Mouse (Mus musculus) embryo, embryonic 9.5 days (tissue): ENCODE measurements around the gene Sfxn3.

Source experiments
- DNase-seq: peaks from one replicate; pipeline ENCODE4 v3.0.0-alpha.2; 2017; ENCODE audit errors: extremely low spot score

The Sfxn3 gene

DNA sequence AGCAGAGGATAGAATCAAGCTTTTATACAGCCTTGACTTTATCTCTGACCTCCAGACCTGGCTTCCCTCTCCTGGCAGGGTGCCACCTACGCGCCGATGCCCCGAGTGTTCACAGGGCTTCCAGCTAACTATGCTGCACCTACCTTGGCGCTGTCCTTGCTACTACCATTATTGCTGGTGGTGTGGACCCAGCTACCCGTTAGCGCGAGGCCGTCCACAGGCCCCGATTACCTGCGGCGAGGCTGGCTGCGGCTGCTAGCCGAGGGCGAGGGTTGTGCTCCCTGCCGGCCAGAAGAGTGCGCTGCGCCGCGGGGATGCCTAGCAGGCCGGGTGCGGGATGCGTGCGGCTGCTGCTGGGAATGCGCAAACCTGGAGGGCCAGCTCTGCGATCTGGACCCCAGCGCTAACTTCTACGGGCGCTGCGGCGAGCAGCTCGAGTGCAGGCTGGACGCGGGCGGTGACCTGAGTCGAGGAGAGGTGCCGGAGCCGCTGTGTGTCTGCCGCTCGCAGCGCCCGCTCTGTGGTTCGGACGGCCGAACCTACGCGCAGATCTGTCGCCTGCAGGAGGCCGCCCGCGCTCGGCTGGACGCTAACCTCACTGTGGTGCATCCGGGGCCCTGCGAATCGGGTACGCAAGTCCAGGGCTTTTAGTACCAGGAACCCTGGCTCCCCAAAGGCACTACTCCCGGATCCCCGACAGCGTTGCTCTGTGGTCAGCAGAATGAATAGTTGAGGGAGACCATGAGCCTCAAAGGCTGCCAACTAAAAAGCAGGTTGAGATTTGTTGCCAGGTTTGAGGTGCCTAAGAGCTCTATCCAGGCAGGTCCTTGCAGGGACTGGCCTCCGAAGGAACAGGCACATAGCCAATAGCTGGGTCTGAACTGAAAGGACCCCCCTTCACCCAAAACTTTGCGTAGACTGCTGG, 29.5 kb downstream of the Sfxn3 start:
- peak; percentile 68 for DNase-seq

DNA sequence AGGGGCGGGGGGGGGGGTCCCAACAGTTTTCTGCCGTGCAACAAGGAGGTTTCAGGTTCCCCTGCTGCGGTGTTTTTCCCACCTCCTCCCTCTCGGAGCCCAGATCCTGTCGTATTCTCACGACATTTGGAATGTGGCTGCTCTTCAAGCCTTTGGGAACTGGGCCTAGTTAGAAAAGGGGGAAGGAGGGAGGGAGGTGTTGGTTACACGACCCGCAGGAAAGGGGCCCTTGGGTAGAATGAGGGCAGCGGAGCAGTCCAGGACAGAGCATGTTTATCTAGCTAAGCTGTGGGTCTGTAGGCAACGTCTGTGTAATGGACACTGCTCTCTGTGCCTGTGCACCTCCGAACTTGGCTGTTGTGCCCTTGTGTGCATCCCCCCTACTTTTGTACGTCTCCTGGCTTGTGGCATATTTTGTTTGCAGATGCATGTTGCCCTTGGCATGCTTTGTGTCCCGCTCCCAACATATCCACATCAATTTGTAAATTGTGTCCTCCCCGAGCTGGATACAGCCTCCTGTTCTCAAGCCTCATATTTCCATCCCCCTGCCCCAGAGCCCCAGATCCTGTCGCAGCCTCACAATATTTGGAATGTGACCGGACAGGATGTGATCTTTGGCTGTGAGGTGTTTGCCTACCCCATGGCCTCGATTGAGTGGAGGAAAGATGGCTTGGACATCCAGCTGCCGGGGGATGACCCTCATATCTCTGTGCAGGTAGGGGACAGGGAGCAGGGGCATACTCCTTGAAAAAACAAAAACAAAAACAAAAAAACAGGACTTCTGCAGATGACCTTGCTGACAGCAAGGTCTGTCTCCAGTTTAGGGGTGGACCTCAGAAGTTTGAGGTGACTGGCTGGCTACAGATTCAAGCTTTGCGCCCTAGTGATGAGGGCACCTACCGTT, 30.7 kb downstream of the Sfxn3 start:
- no peak for DNase-seq

DNA sequence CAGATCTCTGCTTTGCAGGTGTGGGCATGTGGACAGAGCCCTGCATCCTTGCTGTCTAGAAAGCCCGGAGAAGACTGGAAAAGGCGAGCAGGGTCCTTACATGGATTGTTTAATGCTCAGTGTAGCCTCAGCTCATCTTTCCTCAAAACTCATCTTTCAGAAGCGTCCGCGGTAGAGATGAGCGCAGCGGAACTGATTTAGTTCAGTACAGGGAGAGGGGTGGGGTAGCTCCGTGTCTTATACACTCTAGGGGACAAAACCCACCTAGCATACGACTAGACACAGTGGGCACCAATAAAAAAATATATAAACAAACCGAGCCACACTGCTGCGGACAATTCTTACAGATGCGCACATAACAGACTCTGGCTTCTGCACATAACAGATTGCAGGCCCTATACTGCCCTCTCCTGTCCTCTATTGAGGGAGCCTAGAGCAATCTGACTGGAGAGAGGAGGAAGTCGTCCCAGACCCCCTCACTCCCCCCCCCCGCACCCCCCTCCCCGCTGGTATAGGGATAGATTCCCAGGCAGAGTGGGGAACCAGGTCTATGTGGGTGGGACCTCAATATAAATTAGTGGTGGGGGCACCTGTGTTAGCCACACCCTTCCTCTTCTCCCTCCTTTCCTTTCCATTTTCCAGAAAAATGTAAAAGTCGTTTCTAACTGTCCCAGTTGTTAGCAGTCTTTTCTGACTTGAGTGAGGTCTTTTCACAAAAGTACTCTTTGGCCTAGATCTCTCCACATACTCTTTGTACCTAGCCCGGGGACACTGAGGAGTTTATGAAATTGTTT, 31.9 kb downstream of the Sfxn3 start:
- no peak for DNase-seq

- peak; percentile 64 for DNase-seq
These were observed 32.6 kb downstream of the Sfxn3 start for GRCm38 (mm10) chr19:45079769-45080515.

DNA sequence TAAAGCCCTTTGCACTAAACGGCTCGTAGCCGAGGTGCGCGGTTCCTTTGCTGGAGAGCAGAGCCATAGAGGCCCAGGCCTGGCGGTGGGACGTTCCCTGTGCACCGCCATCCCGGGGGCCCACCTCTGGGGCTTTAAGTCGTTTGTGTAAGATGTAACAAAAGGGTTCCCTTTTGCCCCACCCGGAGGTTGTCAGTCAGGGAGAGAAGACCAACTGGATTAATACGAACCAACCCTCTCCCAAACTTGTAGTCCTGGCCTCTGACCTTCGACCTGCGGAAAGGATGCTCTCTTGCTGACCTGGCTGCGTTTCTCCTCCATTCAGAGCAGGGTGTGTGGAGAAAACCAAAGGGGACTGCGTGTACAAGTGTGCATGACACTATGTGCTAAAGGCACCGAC, 33.4 kb downstream of the Sfxn3 start:
- no peak for DNase-seq

- peak; percentile 84 for DNase-seq
These were observed 34.0 kb downstream of the Sfxn3 start for GRCm38 (mm10) chr19:45081279-45081678.

DNA sequence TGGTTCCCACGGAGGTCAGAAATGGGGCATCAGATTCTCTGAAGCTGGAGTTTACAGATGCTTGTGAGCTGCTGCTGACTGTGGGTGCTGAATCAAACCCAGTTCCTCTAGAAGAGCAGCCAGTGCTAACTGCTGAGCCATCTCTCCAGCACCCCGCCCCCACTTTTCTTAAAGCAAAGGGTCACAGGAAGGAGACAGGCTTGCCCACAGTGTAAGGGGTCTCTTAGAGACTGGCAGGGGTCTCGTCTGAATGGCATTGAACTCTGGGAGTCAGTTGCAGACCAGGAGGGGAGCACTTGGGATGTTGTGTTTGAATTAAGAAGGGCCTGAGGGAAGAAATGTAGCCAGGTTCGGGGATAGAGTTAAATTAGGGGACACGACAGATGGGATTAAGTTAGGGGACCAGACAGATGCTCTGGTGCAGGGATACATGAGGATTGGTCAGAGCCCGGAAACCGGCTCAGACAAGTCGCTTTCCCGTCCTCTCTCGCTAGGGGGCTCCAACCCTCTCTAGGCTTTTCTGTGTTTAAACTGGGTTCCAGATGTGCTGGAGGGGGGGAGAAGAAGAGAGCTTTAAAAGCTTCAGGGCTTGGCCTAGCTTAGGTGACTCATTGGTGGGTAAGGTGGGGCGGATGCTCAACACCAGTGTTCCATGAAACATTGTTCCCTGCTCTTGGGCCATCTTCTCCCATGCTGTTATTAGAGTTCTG, 34.7 kb downstream of the Sfxn3 start:
- DNase-seq = peak; percentile 70

DNA sequence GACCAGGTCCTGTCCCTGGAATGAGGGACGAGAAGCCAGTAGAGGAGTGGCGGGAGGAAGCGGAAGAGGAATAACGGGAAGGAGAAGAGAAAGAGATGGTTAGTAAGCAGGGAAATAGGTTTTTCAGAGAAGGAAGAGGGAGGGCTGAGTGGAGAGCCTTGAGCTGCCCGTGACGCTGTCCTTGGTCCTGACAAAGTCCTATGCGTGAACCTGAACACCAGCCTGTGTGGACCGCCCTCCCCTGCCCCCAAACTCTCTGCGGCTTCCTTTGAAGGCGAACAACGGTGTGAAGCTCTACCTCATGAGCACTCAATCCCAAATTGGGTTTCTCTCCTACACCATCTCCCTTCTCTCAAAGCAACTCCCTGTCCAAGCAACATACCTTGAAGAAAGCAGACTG, 50.6 kb downstream of the Sfxn3 start:
- DNase-seq = peak; percentile 52

- DNase-seq = no peak
These were observed 53.4 kb downstream of the Sfxn3 start for GRCm38 (mm10) chr19:45100486-45101270.

GRCm38 (mm10) chr19:45105591-45105990, 58.3 kb downstream of the Sfxn3 start:
- DNase-seq = no peak
